Mouse (Mus musculus) urinary bladder, postnatal 4 days (tissue): ENCODE data around the gene Eef1g.

Experiments
- DNase-seq, 2 experiments: peaks; one replicate each; pipeline ENCODE4 v3.0.0; 2021 to 2022; ENCODE audit warnings: low spot score in 2 of 2

The Eef1g gene

DNA sequence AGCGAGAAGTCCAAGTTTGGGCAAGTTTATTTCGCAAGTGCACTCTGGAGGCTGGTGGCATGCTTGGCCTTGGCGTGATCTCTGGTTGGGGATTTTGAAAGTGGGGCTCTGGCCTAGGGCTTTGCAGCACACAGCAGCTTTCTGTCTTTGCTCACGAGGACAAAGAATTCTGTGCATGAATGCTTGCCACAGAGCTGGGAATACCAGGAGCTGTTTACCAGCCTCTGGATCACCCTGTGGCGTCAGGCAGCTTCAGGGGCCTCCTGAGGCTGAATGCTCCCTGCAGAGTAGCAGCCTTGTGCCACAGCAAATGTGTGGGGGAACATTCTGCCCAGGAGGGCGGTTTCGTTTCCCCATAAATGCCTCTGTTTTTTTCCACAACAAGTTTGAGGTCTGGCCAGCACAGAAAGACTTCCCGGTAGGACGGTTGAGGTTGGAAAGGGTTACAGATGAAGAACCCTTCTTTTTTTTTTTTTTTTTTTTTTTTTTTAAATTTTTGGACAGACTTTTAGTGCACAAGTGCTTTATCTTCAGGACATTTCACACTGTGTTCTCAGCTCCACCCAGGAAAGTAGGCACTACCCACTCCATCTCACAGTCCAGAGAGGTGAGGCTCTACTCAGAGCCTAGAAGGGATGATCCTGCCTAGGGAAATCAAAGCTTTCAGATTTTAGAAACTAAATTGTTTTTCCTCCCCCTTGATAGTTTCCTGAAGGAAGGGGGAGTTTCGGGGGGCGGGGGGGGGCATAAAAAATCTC is 56.4 kb downstream of the Eef1g start:
- DNase-seq = peak in 1 of 2 experiments; percentile 38

DNA sequence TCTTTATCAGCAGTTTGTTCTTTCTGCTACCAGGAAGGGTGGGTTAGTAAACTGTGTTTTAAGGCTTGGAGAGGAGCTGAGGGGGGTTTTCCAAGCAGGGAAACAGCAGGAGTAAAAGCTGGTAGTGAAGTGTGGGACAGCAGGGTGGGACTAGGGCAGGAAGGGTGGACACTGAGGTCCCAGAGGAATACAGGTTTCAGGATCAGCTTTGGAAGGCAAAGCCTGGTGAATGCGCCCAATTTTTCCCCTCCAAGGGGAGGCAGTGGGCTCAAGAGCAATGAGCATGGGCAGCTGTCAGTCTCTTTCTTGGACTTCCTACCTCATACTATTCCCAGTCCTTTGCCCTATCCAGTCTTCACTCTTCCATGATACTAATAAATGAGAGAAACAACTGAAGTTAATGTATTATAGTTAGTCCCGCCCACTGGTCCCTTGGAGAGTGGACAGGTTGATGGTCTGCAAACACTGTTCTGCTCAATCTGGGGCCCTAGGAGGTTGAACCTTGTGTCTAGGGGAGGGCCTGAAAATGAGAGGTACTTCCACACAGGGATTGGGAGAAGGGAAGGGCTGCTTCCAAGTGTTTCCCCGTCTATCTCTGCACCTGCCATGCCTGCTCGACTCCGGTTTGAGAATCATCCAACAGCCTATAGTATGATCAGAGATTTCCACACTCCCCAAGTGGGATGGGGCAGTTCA is 58.9 kb downstream of the Eef1g start:
- no peak for DNase-seq

DNA sequence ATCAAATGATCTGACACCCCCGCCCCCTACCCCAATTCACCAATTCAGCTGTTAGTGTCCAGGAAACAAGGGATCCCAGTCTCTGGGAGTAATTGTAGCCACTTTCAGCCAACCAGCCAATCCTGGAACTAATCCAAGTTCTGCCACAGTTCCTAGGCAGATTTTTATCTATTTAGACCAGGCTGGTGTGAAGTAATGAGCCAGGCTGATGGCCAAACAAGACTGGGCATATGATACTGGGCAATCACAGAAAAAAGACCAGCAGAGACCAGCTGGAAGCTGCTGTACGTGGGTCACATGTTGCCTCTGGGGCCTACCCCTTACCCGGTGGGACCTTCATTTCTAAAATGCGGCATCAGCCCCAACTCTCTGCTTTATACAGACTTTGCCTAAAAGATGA is 59.8 kb downstream of the Eef1g start:
- DNase-seq = no peak

DNA sequence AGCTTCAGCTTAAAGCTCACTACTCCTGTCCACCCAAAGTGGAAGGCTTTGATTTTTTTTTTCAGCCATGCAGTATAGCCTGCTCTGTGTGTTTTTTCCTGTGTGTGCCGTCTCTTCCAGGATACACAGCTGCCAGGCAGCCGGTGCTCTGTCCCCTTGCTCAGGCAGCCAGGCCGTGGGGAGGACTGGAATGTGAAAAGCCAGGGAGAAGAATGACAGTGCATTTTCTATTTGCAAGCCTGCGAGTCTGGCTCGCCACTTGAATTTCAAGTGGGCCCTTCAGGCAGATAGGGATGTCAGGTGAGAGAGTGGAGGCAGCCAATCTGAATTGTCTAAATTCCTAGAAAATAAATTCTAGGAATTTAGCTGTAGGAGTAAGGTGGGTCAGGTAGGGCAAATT is 61.0 kb downstream of the Eef1g start:
- DNase-seq = no peak
